Mouse (Mus musculus): ENCODE data around the gene Nrip1. TPM values are rescaled to one million over a fixed set of nuclear protein-coding genes. Genes with fewer than 3 reads are reported as not detected.

Gene Nrip1
- polyA plus RNA-seq, 1 experiment, result 11.3 TPM

DNA sequence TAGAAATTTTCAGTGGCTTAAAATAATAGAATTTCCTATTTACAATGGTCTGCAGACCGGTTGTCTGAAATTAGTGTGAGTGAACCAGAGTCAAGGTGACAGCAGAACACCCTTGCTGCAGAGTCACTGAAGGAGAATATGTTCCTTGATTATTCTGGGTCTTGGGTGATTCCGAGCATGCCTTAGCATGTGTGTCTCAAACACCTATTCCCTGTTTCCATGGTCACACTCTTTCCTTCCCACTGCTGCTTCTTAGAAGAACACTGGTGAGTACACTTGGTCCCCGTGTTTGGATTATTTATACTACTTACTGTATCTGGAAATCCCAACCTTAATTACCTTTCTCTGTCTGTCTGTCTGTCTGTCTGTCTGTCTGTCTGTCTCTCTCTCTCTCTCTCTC lies 97.4 kb downstream of the Nrip1 start:
- 95% methylated on average over 3 of the region's 3 CpGs for WGBS
- TF ChIP-seq CTCF (IDR thresholded peaks at IDR 0.05; ENCODE audit: borderline replicate concordance, insufficient read depth, low read depth, low read length) (no peak), POLR2A (IDR thresholded peaks at IDR 0.05; ENCODE audit: borderline replicate concordance, insufficient read depth, low read length) (no peak)
- Histone ChIP-seq H3K27ac (ENCODE audit: insufficient read depth, low read length) (no peak overlapping the region), H3K27me3 (ENCODE audit: control insufficient read depth, insufficient read depth, low read length) (no peaks in the 10 kb centered on the region), H3K4me3 (replicated peaks; ENCODE audit: insufficient read depth, low read depth, low read length) (no peak overlapping the region), H3K4me1 (ENCODE audit: control insufficient read depth, insufficient read depth, low read length) (peaks cover 6% of the 10 kb centered on the region)
- no peak for DNase-seq

DNA sequence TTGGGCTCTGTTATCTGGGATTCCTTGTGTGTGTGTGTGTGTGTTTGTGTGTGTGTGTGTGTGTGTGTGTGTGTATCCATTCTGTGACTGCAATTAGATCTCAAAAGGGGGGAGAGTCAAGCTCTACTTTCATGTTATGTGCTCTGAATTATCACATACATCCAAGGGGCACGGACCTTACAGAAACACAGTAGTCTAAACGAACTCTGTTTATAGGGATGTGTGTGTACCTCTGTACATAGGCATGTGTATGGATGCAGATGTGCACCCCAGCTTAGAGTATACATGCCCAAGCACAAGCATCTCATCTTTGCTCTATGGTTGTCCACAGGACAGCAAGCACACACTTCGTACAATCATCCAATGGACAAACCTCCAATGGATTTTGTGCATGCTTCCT lies 98.0 kb downstream of the Nrip1 start:
- no peak for TF ChIP-seq CTCF (IDR thresholded peaks at IDR 0.05; ENCODE audit: borderline replicate concordance, insufficient read depth, low read depth, low read length)
- no peak for TF ChIP-seq POLR2A (IDR thresholded peaks at IDR 0.05; ENCODE audit: borderline replicate concordance, insufficient read depth, low read length)
- Histone ChIP-seq H3K4me1 (ENCODE audit: control insufficient read depth, insufficient read depth, low read length) (peaks cover 6% of the 10 kb centered on the region), H3K4me3 (replicated peaks; ENCODE audit: insufficient read depth, low read depth, low read length) (no peak overlapping the region), H3K27ac (ENCODE audit: insufficient read depth, low read length) (no peak overlapping the region), H3K27me3 (ENCODE audit: control insufficient read depth, insufficient read depth, low read length) (no peaks in the 10 kb centered on the region)
- DNase-seq, result no peak
- 84% methylated on average over 3 of the region's 3 CpGs for WGBS

DNA sequence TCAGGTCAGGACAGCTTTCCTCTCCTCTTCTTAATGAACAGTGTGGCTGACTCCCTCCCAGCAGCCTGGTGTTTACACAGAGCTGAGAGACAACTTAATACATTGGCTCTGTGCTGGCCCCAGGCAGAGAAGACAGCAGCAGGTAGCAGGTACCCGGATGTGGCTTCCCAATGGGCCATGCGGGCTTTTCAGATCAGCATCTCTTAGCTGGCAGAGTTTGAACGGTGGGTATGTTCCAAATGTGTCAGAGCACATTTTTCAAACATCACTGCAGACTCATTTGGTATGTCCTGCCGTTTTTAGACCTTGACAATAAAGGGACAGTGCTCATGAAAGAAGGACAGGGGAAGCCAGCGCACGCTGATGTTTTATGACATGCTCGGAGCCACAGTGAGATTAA lies 98.5 kb downstream of the Nrip1 start:
- H3K4me3 ChIP-seq (replicated peaks; ENCODE audit: insufficient read depth, low read depth, low read length), result no peak overlapping the region
- DNase-seq, result peak; percentile 64 to 80
- TF ChIP-seq CTCF (IDR thresholded peaks at IDR 0.05; ENCODE audit: borderline replicate concordance, insufficient read depth, low read depth, low read length) (no peak), POLR2A (IDR thresholded peaks at IDR 0.05; ENCODE audit: borderline replicate concordance, insufficient read depth, low read length) (no peak)
- H3K27ac ChIP-seq (ENCODE audit: insufficient read depth, low read length), result no peak overlapping the region
- H3K27me3 ChIP-seq (ENCODE audit: control insufficient read depth, insufficient read depth, low read length), result no peaks in the 10 kb centered on the region
- 21% methylated on average over 7 of the region's 7 CpGs for WGBS
- peaks cover 6% of the 10 kb centered on the region for H3K4me1 ChIP-seq (ENCODE audit: control insufficient read depth, insufficient read depth, low read length)

DNA sequence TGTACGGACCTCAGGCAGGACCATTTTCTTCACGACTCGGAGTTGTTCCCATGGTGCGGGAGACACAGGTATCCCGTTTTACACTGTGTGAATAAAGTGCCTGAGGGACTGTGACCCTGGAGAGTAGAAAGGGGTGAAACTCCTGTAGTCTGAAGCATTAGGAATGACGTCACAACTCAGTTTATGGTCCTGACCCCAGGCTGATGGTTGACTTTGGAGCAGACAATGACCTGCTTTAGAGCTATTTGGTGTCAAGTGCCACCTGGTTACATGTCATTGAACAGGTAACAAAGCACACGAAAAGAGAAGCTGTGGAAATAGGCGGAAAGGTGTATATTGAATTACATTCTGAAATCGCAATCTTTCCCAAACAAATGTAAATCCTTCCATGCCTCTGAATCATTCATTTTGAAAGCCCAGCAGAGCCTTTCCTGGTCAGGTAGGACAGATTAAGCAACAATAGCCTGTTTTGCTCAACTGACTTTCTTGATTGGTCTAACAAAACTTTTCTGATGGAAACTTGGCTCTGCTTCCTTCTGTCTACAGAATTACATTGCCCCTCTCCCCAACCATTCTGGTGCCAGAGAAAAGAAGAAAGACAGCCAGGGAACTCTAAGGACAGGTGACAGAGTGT lies 106.9 kb downstream of the Nrip1 start:
- TF ChIP-seq CTCF (IDR thresholded peaks at IDR 0.05; ENCODE audit: borderline replicate concordance, insufficient read depth, low read depth, low read length), result no peak
- TF ChIP-seq POLR2A (IDR thresholded peaks at IDR 0.05; ENCODE audit: borderline replicate concordance, insufficient read depth, low read length), result no peak
- DNase-seq, result no peak
- 86% methylated on average over 9 of the region's 9 CpGs for WGBS

DNA sequence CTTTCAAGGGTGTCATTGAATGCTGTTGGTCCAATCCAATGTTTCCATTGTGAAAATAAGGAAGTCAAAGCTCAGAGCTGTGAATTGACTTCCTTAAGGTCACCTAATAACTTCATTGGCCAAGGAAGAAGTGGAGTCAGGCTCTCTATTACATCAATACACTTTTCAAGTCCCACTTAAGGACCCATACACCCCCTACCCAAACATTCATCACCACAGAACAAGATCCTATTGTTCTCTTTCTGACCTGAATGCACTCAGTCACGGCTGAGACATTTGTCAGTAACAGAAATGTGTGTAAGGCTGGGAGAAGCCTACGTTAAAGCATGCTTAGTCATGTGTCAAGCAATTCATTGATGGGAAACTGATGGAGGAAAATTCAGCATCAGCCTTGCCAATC lies 107.8 kb downstream of the Nrip1 start:
- Histone ChIP-seq H3K4me1 (ENCODE audit: control insufficient read depth, insufficient read depth, low read length) (no peaks in the 10 kb centered on the region), H3K27ac (ENCODE audit: insufficient read depth, low read length) (no peak overlapping the region), H3K4me3 (replicated peaks; ENCODE audit: insufficient read depth, low read depth, low read length) (no peak overlapping the region), H3K27me3 (ENCODE audit: control insufficient read depth, insufficient read depth, low read length) (no peaks in the 10 kb centered on the region)
- TF ChIP-seq CTCF (IDR thresholded peaks at IDR 0.05; ENCODE audit: borderline replicate concordance, insufficient read depth, low read depth, low read length), result no peak
- TF ChIP-seq POLR2A (IDR thresholded peaks at IDR 0.05; ENCODE audit: borderline replicate concordance, insufficient read depth, low read length), result no peak
- DNase-seq, result no peak
- WGBS, result 72% methylated on average over 2 of the region's 2 CpGs

More for the DNA sequence above, 106.9 kb downstream of the Nrip1 start:
- H3K27ac ChIP-seq (ENCODE audit: insufficient read depth, low read length), result no peak overlapping the region
- H3K4me3 ChIP-seq (replicated peaks; ENCODE audit: insufficient read depth, low read depth, low read length), result no peak overlapping the region
- no peaks in the 10 kb centered on the region for H3K4me1 ChIP-seq (ENCODE audit: control insufficient read depth, insufficient read depth, low read length)
- no peaks in the 10 kb centered on the region for H3K27me3 ChIP-seq (ENCODE audit: control insufficient read depth, insufficient read depth, low read length)

DNA sequence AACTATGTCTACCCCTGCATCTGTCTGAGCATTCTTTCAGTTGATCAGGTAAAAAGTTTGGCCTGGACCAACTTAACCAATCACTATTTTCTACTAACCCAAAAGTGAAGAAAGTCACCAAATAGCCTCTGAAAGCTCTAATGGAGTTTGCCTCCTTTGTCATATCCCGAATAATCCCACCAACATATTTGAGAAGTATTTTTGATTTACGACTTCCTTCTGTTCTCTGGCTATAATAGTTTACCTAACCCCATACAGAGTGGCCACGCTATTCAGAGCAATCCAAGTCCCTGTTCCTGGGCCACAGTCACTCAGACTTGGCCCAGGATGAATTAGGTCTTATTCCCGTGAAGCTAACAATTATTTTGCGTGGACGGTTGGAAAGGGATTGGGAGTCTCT lies 108.3 kb downstream of the Nrip1 start:
- no peak overlapping the region for H3K4me3 ChIP-seq (replicated peaks; ENCODE audit: insufficient read depth, low read depth, low read length)
- no peaks in the 10 kb centered on the region for H3K4me1 ChIP-seq (ENCODE audit: control insufficient read depth, insufficient read depth, low read length)
- 80% methylated on average over 6 of the region's 6 CpGs for WGBS
- TF ChIP-seq CTCF (IDR thresholded peaks at IDR 0.05; ENCODE audit: borderline replicate concordance, insufficient read depth, low read depth, low read length) (no peak), POLR2A (IDR thresholded peaks at IDR 0.05; ENCODE audit: borderline replicate concordance, insufficient read depth, low read length) (no peak)
- no peak overlapping the region for H3K27ac ChIP-seq (ENCODE audit: insufficient read depth, low read length)
- no peak for DNase-seq
- no peaks in the 10 kb centered on the region for H3K27me3 ChIP-seq (ENCODE audit: control insufficient read depth, insufficient read depth, low read length)

DNA sequence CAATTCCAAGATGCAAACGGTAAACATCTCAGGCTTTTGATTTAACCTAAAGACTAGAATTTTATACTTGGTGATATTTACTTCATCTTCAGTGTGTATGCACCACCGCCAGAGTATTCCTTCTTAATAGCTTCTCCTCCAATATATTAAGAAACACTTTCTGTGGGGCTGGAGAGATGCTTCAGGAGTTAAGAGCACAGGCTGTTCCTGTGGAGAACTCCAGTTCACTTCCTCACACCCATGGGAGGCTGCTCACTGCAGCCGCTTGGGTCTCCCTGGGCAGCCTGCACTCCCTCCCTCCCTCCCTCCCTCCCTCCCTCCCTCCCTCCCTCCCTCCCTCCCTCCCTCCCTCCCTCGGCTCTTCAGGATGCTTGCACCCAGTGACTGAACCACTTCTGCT lies 110.2 kb downstream of the Nrip1 start:
- 76% methylated on average over 4 of the region's 4 CpGs for WGBS
- no peak for DNase-seq
- H3K4me1 ChIP-seq (ENCODE audit: control insufficient read depth, insufficient read depth, low read length), result no peaks in the 10 kb centered on the region
- TF ChIP-seq POLR2A (IDR thresholded peaks at IDR 0.05; ENCODE audit: borderline replicate concordance, insufficient read depth, low read length), result no peak
- no peak for TF ChIP-seq CTCF (IDR thresholded peaks at IDR 0.05; ENCODE audit: borderline replicate concordance, insufficient read depth, low read depth, low read length)
- H3K4me3 ChIP-seq (replicated peaks; ENCODE audit: insufficient read depth, low read depth, low read length), result no peak overlapping the region
- no peaks in the 10 kb centered on the region for H3K27me3 ChIP-seq (ENCODE audit: control insufficient read depth, insufficient read depth, low read length)
- H3K27ac ChIP-seq (ENCODE audit: insufficient read depth, low read length), result no peak overlapping the region

DNA sequence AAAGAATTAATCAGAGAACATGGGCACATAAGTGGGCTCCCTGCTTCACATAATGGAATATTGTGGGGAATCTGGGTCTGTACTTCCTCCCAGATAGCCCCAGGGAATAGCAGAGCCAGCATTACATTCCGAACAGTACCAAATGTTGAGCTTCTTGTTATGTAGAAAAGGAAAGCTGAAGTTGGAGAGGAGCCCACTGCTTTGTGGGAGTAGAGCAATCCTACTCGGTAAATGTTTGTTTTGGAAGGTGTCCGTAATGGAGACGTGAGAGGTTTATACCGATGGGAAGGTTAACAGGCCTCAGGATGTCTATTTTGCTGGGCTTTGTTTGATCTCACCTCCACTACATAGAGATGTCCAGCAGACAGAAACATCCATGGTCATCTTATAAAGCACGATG lies 113.3 kb downstream of the Nrip1 start:
- 70% methylated on average over 6 of the region's 6 CpGs for WGBS
- no peaks in the 10 kb centered on the region for H3K27me3 ChIP-seq (ENCODE audit: control insufficient read depth, insufficient read depth, low read length)
- TF ChIP-seq POLR2A (IDR thresholded peaks at IDR 0.05; ENCODE audit: borderline replicate concordance, insufficient read depth, low read length) (no peak), CTCF (IDR thresholded peaks at IDR 0.05; ENCODE audit: borderline replicate concordance, insufficient read depth, low read depth, low read length) (no peak)

More for the DNA sequence above, 113.3 kb downstream of the Nrip1 start:
- no peak for DNase-seq
- Histone ChIP-seq H3K4me1 (ENCODE audit: control insufficient read depth, insufficient read depth, low read length) (no peaks in the 10 kb centered on the region), H3K27ac (ENCODE audit: insufficient read depth, low read length) (no peak overlapping the region), H3K4me3 (replicated peaks; ENCODE audit: insufficient read depth, low read depth, low read length) (no peak overlapping the region)
